Mouse (Mus musculus): ENCODE results near the gene Ptprk. TPM values are rescaled to one million over a fixed set of nuclear protein-coding genes. Genes with fewer than 3 reads are reported as not detected.

Ptprk gene
- polyA plus RNA-seq, 1 experiment from 2014 or later = 3.7 TPM

- no peak overlapping the region for H3K4me3 ChIP-seq (replicated peaks)
- WGBS (ENCODE audit: insufficient replicate concordance) = 42% methylated on average over 5 of the region's 5 CpGs
- no peak overlapping the region for H3K4me2 ChIP-seq
- ATAC-seq (ENCODE audit: low read depth) (no peak), DNase-seq (no peak)
- no peaks in the 10 kb centered on the region for H3K36me3 ChIP-seq
- H3K9ac ChIP-seq = no peak overlapping the region
- no peaks in the 10 kb centered on the region for H3K27me3 ChIP-seq
- no peaks in the 10 kb centered on the region for H3K9me3 ChIP-seq (replicated peaks)
- no peak overlapping the region for H3K27ac ChIP-seq
- H3K4me1 ChIP-seq (replicated peaks) = peaks cover 20% of the 10 kb centered on the region
Measured at GRCm38 (mm10) chr10:28516147-28516546, 441.5 kb downstream of the Ptprk start.

- Histone ChIP-seq H3K27me3 (no peaks in the 10 kb centered on the region), H3K9ac (0 out of 2 replicates have a peak overlapping the region, but pooled peaks have one; percentile 15), H3K36me3 (no peaks in the 10 kb centered on the region), H3K4me2 (peak overlapping the region; percentile 17; the same call in 1 of the 2 replicates), H3K27ac (peak overlapping the region; percentile 9; the same call in 1 of the 2 replicates), H3K4me1 (replicated peaks) (peaks cover 20% of the 10 kb centered on the region), H3K4me3 (replicated peaks) (no peak overlapping the region), H3K9me3 (replicated peaks) (no peaks in the 10 kb centered on the region)
- WGBS (ENCODE audit: insufficient replicate concordance) = 17% methylated on average over 3 of the region's 3 CpGs
- DNase-seq (peak; percentile 9), ATAC-seq (ENCODE audit: low read depth) (peak; percentile 77)
Measured at GRCm38 (mm10) chr10:28518297-28518696, 443.7 kb downstream of the Ptprk start.

GRCm38 (mm10) chr10:28519861-28520260 lies 445.2 kb downstream of the Ptprk start:
- H3K9ac ChIP-seq = no peak overlapping the region
- no peak overlapping the region for H3K4me3 ChIP-seq (replicated peaks)
- WGBS (ENCODE audit: insufficient replicate concordance) = 39% methylated on average over 1 of the region's 1 CpGs
- no peaks in the 10 kb centered on the region for H3K36me3 ChIP-seq
- DNase-seq (no peak), ATAC-seq (ENCODE audit: low read depth) (no peak)
- H3K4me1 ChIP-seq (replicated peaks) = peaks cover 20% of the 10 kb centered on the region
- no peaks in the 10 kb centered on the region for H3K9me3 ChIP-seq (replicated peaks)
- no peaks in the 10 kb centered on the region for H3K27me3 ChIP-seq
- H3K27ac ChIP-seq = no peak overlapping the region
- H3K4me2 ChIP-seq = no peak overlapping the region

- Histone ChIP-seq H3K36me3 (no peaks in the 10 kb centered on the region), H3K27me3 (no peaks in the 10 kb centered on the region), H3K9ac (no peak overlapping the region), H3K4me3 (replicated peaks) (no peak overlapping the region), H3K4me1 (replicated peaks) (no peaks in the 10 kb centered on the region; the same call in 1 of the 2 replicates), H3K9me3 (replicated peaks) (no peaks in the 10 kb centered on the region), H3K4me2 (no peak overlapping the region), H3K27ac (no peak overlapping the region)
- DNase-seq = no peak
- WGBS (ENCODE audit: insufficient replicate concordance) = 70% methylated on average over 14 of the region's 14 CpGs
- no peak for ATAC-seq (ENCODE audit: low read depth)
Measured at GRCm38 (mm10) chr10:28523992-28524735, 449.5 kb downstream of the Ptprk start.

GRCm38 (mm10) chr10:28540595-28540994 lies 466.0 kb downstream of the Ptprk start:
- Histone ChIP-seq H3K9me3 (replicated peaks) (no peaks in the 10 kb centered on the region), H3K4me2 (no peak overlapping the region), H3K27me3 (no peaks in the 10 kb centered on the region), H3K9ac (no peak overlapping the region), H3K4me3 (replicated peaks) (no peak overlapping the region), H3K36me3 (no peaks in the 10 kb centered on the region), H3K27ac (no peak overlapping the region), H3K4me1 (replicated peaks) (no peaks in the 10 kb centered on the region)
- 37% methylated on average over 4 of the region's 4 CpGs for WGBS (ENCODE audit: insufficient replicate concordance)
- DNase-seq = no peak
- ATAC-seq (ENCODE audit: low read depth) = no peak

GRCm38 (mm10) chr10:28542754-28543153 lies 468.1 kb downstream of the Ptprk start:
- no peak overlapping the region for H3K27ac ChIP-seq
- DNase-seq (no peak), ATAC-seq (ENCODE audit: low read depth) (no peak)
- 74% methylated on average over 1 of the region's 1 CpGs for WGBS (ENCODE audit: insufficient replicate concordance)
- no peak overlapping the region for H3K9ac ChIP-seq
- H3K4me1 ChIP-seq (replicated peaks) = no peaks in the 10 kb centered on the region
- no peaks in the 10 kb centered on the region for H3K9me3 ChIP-seq (replicated peaks)
- H3K36me3 ChIP-seq = no peaks in the 10 kb centered on the region
- no peaks in the 10 kb centered on the region for H3K27me3 ChIP-seq
- no peak overlapping the region for H3K4me2 ChIP-seq
- H3K4me3 ChIP-seq (replicated peaks) = no peak overlapping the region

GRCm38 (mm10) chr10:28550549-28550948 lies 475.9 kb downstream of the Ptprk start:
- Histone ChIP-seq H3K36me3 (no peaks in the 10 kb centered on the region), H3K4me2 (no peak overlapping the region), H3K9me3 (replicated peaks) (no peaks in the 10 kb centered on the region), H3K4me1 (replicated peaks) (no peaks in the 10 kb centered on the region), H3K27ac (no peak overlapping the region), H3K4me3 (replicated peaks) (no peak overlapping the region), H3K27me3 (no peaks in the 10 kb centered on the region), H3K9ac (no peak overlapping the region)
- WGBS (ENCODE audit: insufficient replicate concordance) = 30% methylated on average over 4 of the region's 4 CpGs
- DNase-seq (no peak), ATAC-seq (ENCODE audit: low read depth) (no peak)

GRCm38 (mm10) chr10:28552068-28552467 lies 477.4 kb downstream of the Ptprk start:
- no peaks in the 10 kb centered on the region for H3K4me1 ChIP-seq (replicated peaks)
- 73% methylated on average over 2 of the region's 2 CpGs for WGBS (ENCODE audit: insufficient replicate concordance)
- H3K9ac ChIP-seq = no peak overlapping the region
- no peaks in the 10 kb centered on the region for H3K36me3 ChIP-seq
- no peaks in the 10 kb centered on the region for H3K9me3 ChIP-seq (replicated peaks)
- no peak for ATAC-seq (ENCODE audit: low read depth)
- no peak for DNase-seq
- H3K27me3 ChIP-seq = no peaks in the 10 kb centered on the region
- no peak overlapping the region for H3K27ac ChIP-seq
- no peak overlapping the region for H3K4me3 ChIP-seq (replicated peaks)
- no peak overlapping the region for H3K4me2 ChIP-seq

GRCm38 (mm10) chr10:28564110-28564674 lies 489.6 kb downstream of the Ptprk start:
- Histone ChIP-seq H3K9me3 (replicated peaks) (no peaks in the 10 kb centered on the region), H3K4me1 (replicated peaks) (peaks cover 29% of the 10 kb centered on the region), H3K4me2 (no peak overlapping the region), H3K9ac (no peak overlapping the region), H3K36me3 (no peaks in the 10 kb centered on the region), H3K27ac (no peak overlapping the region), H3K27me3 (no peaks in the 10 kb centered on the region), H3K4me3 (replicated peaks) (no peak overlapping the region)
- no peak for DNase-seq
- no peak for ATAC-seq (ENCODE audit: low read depth)
- 78% methylated on average over 3 of the region's 3 CpGs for WGBS (ENCODE audit: insufficient replicate concordance)

- DNase-seq = peak; percentile 54
- no peak overlapping the region for H3K4me3 ChIP-seq (replicated peaks)
Measured at GRCm38 (mm10) chr10:28566378-28566777, 491.8 kb downstream of the Ptprk start.

GRCm38 (mm10) chr10:28566828-28567227 lies 492.2 kb downstream of the Ptprk start:
- Histone ChIP-seq H3K4me3 (replicated peaks) (no peak overlapping the region), H3K4me2 (peak overlapping the region; percentile 21; the same call in 1 of the 2 replicates), H3K36me3 (no peaks in the 10 kb centered on the region), H3K27ac (peak overlapping the region; percentile 43; the same call in 1 of the 2 replicates), H3K27me3 (no peaks in the 10 kb centered on the region), H3K9ac (no peak overlapping the region), H3K4me1 (replicated peaks) (peaks cover 29% of the 10 kb centered on the region), H3K9me3 (replicated peaks) (no peaks in the 10 kb centered on the region)
- DNase-seq (no peak), ATAC-seq (ENCODE audit: low read depth) (peak; percentile 66)
- WGBS (ENCODE audit: insufficient replicate concordance) = 57% methylated on average over 2 of the region's 2 CpGs

More at GRCm38 (mm10) chr10:28566378-28566777, 491.8 kb downstream of the Ptprk start:
- Histone ChIP-seq H3K36me3 (no peaks in the 10 kb centered on the region), H3K9ac (no peak overlapping the region), H3K27ac (peak overlapping the region; percentile 43; the same call in 1 of the 2 replicates), H3K4me1 (replicated peaks) (peaks cover 29% of the 10 kb centered on the region), H3K4me2 (peak overlapping the region; percentile 21; the same call in 1 of the 2 replicates), H3K27me3 (no peaks in the 10 kb centered on the region), H3K9me3 (replicated peaks) (no peaks in the 10 kb centered on the region)
- WGBS (ENCODE audit: insufficient replicate concordance) = 11% methylated on average over 4 of the region's 4 CpGs
- peak; percentile 99 for ATAC-seq (ENCODE audit: low read depth)
